Comparison of ENCODE assay signal across 8 mouse cellular contexts in the genomic region with DNA sequence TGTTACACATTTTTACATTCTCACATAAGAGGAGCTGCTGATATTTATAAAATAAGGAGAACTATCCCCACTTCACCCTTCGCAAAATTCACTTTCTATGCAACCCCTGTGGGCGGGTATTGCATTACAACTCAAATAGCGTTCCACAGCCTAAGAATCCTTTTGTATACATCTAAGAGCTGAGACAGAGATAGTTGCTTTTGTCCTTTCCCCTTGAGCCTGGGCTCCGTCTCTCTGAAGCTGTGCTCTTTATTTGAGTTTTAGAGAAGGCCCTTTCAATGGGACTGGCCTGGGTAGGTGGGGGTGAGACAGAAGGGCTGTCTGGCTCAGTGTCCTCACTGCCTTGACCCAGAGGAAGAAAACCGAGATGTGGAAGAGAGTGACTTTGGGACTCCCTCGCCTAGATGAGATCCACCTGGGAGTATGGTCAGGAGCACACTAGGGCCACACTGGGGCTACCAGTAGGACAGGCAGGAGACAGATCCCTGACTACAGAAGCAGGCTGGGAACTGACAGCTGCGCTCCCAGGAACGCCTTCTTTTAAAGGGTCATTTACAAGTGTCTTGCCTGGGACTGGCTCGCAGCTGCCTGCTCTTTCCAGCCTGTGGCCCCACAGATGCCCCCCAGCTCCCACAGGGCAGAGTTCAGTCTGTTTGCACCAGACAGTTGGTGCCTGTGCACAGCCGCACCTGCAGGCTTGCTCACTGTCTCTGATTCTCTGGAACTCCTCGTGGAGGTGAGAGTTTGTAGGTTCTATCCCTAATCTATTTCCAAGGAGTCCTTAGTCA.
DNase-seq lines count a peak whose midpoint lies in the region; ATAC-seq and TF ChIP-seq lines count a peak whose summit lies in the region.

No protein-coding gene starts in this region.

- peak overlapping the region; percentile 38 for H3K4me3 ChIP-seq in intestine, postnatal 0 days (ENCODE audit: low read depth, low read length)
- no peak overlapping the region for H3K4me3 ChIP-seq in liver, postnatal 0 days (ENCODE audit: low read depth, low read length)

- peak overlapping the region; percentile 32 for H3K9ac ChIP-seq in intestine, postnatal 0 days (ENCODE audit: low read depth, low read length)
- H3K9ac ChIP-seq in liver, postnatal 0 days (replicated peaks), result no peak overlapping the region

- TF ChIP-seq CTCF in intestine, postnatal 0 days (IDR thresholded peaks at IDR 0.05; ENCODE audit: low read depth), result no peak
- TF ChIP-seq CTCF in liver, postnatal 0 days (IDR thresholded peaks at IDR 0.05; ENCODE audit: low read depth), result no peak

- H3K4me2 ChIP-seq in intestine, postnatal 0 days (replicated peaks; ENCODE audit: low read depth), result peak overlapping the region; percentile 77
- H3K4me2 ChIP-seq in liver, postnatal 0 days (ENCODE audit: low read depth, low read length), result peak overlapping the region; percentile 65

- H3K9me3 ChIP-seq in intestine, postnatal 0 days (ENCODE audit: control insufficient read depth), result no peaks in the 10 kb centered on the region
- no peaks in the 10 kb centered on the region for H3K9me3 ChIP-seq in liver, postnatal 0 days (ENCODE audit: low read length)

- H3K36me3 ChIP-seq in intestine, postnatal 0 days (ENCODE audit: control insufficient read depth, insufficient read depth), result no peaks in the 10 kb centered on the region
- H3K36me3 ChIP-seq in liver, postnatal 0 days (replicated peaks; ENCODE audit: insufficient read depth, low read length), result no peaks in the 10 kb centered on the region

- peaks cover 6% of the 10 kb centered on the region for H3K4me1 ChIP-seq in intestine, postnatal 0 days (replicated peaks; ENCODE audit: control insufficient read depth, insufficient read depth, low read length)
- no peaks in the 10 kb centered on the region for H3K4me1 ChIP-seq in liver, postnatal 0 days (ENCODE audit: insufficient read depth)

- 27% methylated on average over 11 of the region's 11 CpGs for WGBS in intestine, postnatal 0 days
- WGBS in liver, postnatal 0 days (ENCODE audit: insufficient replicate concordance), result 30% methylated on average over 11 of the region's 11 CpGs

- peak; percentile 76 for ATAC-seq in intestine, postnatal 0 days
- ATAC-seq in liver, postnatal 0 days, result peak; percentile 21; the same call in 1 of the 2 replicates

- peak overlapping the region; percentile 82 for H3K27ac ChIP-seq in intestine, postnatal 0 days (ENCODE audit: low read depth, low read length)
- no peak overlapping the region for H3K27ac ChIP-seq in liver, postnatal 0 days (ENCODE audit: low read depth)

- no peaks in the 10 kb centered on the region for H3K27me3 ChIP-seq in intestine, postnatal 0 days (replicated peaks; ENCODE audit: control insufficient read depth, insufficient read depth, low read length)
- H3K27me3 ChIP-seq in liver, postnatal 0 days (ENCODE audit: insufficient read depth, low read length), result no peaks in the 10 kb centered on the region

- peak; percentile 4 for DNase-seq in ES-CJ7 (ENCODE audit: low read depth, low spot score)
- DNase-seq in embryo, embryonic 9.5 days (ENCODE audit: extremely low spot score), result peak; percentile 74
- DNase-seq in liver, postnatal 0 days, result peak; percentile 15
- no peak for DNase-seq in adrenal gland, adult 2 months
- no peak for DNase-seq in left cerebral cortex, adult 9 months (ENCODE audit: low spot score in 2 of 2)
- DNase-seq in testis, postnatal 10 days (ENCODE audit: low spot score), result no peak
- DNase-seq in natural killer cell, adult 2 months (ENCODE audit: low spot score in 2 of 2), result no peak

- no peak for TF ChIP-seq EP300 in liver, postnatal 0 days (IDR thresholded peaks at IDR 0.05; ENCODE audit: low read depth)

Comparison
In these comparisons a context has a peak if more than half of its experiments do, and no peak if none do; other contexts are left out.
1. DNase-seq: peak in ES-CJ7 (single experiment), embryo, embryonic 9.5 days (single experiment) and liver, postnatal 0 days (single experiment); none in adrenal gland, adult 2 months (single experiment), left cerebral cortex, adult 9 months (0 of 2), testis, postnatal 10 days (single experiment) and natural killer cell, adult 2 months (0 of 2).